Mouse (Mus musculus): ENCODE measurements around the gene Acot6. TPM values are rescaled to one million over a fixed set of nuclear protein-coding genes. Genes with fewer than 3 reads are reported as not detected.

The Acot6 gene
- polyA plus RNA-seq, 1 experiment from 2014 or later = 0.96 TPM

DNA sequence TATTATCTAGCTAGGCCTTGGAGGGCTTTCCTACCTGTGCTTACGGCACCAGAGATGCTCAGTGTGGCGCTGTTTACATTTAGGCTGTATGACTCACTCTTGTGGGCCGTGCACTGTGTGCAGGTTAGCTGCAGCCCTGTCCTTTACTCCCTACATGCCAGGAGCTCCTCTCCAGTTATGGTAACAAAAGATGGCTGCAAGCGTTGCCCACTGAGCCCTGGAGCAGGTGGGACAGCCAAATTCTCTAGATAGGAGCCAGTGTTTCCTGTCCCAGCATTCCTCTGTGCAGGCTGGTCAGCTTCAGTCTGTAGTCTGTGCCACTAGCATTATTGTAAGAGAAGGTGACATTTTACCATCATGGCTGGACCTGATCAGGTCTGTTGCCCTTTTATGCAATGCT lies 40.8 kb downstream of the Acot6 start:
- H3K4me3 ChIP-seq (replicated peaks) = no peak overlapping the region
- no peak for ATAC-seq
- H3K9ac ChIP-seq (replicated peaks) = no peak overlapping the region
- H3K4me1 ChIP-seq (replicated peaks) = no peaks in the 10 kb centered on the region
- WGBS = 90% methylated on average over 4 of the region's 4 CpGs
- no peak overlapping the region for H3K4me2 ChIP-seq (replicated peaks)
- H3K27me3 ChIP-seq = no peaks in the 10 kb centered on the region
- H3K36me3 ChIP-seq = peaks cover 34% of the 10 kb centered on the region
- H3K9me3 ChIP-seq = no peaks in the 10 kb centered on the region
- H3K27ac ChIP-seq = no peak overlapping the region

DNA sequence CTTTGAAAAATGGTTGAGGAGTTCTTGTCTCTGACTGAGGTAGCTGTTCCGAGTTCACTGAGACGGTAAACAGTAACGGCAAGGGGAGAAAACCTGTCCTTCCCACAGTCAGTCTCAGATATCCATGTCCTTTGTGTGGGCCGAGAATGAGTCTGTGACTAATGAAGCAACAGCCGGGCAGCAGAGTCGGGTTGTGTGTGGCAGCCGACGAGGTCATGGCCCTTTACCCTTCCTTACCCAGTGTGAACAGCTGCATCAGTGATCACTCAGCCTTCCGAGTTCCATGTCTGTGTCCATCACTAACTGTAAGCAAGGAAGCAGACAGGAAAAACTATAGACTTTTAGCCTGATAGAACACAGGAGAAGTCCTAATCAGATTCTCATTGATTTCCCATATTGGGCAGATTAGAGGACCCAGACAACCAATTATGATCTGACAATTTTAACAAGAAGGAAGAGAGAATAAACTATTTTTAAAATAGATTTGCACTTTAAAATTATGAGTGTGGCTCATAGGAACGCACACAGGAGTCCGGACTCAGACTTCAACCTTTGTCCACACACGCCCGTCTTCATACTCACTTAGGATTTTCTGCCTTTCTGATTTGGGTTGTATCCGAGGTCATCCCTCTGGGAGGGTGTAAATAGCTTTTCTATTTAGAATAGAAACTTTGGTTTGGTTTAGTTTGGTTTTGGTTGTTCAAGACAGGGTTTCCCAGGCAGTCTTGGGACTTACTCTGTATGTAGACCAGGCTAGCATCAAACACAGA lies 42.0 kb downstream of the Acot6 start:
- H3K4me2 ChIP-seq (replicated peaks) = no peak overlapping the region
- no peaks in the 10 kb centered on the region for H3K9me3 ChIP-seq
- no peak for ATAC-seq
- no peak overlapping the region for H3K27ac ChIP-seq
- no peaks in the 10 kb centered on the region for H3K27me3 ChIP-seq
- H3K36me3 ChIP-seq = peaks cover 22% of the 10 kb centered on the region
- H3K4me1 ChIP-seq (replicated peaks) = peaks cover 8% of the 10 kb centered on the region; the same call in 1 of the 2 replicates
- WGBS = 54% methylated on average over 14 of the region's 14 CpGs
- H3K4me3 ChIP-seq (replicated peaks) = no peak overlapping the region
- H3K9ac ChIP-seq (replicated peaks) = no peak overlapping the region

DNA sequence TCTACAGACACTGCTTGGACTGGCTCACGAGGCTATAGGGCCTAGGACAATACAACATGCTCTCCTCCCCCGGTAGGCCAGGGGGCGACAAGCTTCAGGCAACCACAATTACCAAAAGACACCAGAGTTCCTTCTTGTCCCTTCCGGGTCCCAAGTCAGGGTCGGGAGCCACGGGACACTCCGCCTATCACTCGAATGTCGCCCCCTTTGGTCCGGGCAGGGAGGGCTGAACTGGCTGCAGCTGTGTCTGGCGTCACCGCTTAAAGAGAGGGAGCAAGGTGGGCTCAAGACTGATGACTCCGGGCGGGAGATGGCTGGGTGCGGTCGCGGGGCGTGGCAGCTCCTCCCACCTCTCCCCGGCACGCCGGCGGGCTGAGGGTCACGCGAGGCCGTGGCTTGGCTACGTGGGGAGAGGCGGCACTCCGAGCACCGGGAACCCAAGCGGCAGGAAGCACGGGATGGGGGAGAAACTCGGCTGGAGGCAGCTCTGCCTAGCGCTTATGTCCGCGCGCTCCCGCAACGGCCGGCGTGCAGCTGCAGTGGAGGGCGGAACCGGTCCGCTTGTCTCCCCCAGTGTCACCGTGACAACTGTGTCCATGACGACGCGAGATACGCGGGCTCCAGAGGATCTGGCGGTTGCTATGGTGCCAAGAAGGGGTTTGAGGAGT lies 47.6 kb downstream of the Acot6 start, which contains the start of gene Pnma1:
Gene Pnma1 (minus strand): TSS at position 536 of the 668 bp plus-strand sequence.
- peak within 1 kb of the TSS; percentile 72 for H3K9ac ChIP-seq (replicated peaks)
- WGBS = under 1% methylated on average over 50 of the region's 50 CpGs
- peak; percentile 96 for ATAC-seq

DNA sequence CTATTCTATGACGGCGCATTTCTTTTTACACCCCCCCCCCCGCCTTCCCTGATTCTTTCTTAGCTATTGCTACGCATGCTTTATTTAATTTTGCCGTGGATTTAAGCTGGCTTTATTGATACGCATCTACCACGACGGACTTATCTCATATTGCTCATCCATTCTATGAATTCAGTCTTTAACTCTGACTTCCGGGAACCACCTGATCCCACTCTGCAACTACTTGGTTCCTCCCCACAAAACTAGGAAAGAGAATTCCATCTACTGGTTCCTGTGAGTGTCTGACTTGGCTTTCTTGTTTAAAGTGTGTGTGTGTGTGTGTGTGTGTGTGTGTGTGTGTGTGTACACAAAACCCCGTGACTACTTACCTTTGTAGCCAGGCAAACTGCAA lies 48.2 kb downstream of the Acot6 start:
- peaks cover 21% of the 10 kb centered on the region for H3K36me3 ChIP-seq
- peak overlapping the region; percentile 72; the same call in 1 of the 2 replicates for H3K9ac ChIP-seq (replicated peaks)
- no peaks in the 10 kb centered on the region for H3K27me3 ChIP-seq
- peak overlapping the region; percentile 81 for H3K27ac ChIP-seq
- peaks cover 29% of the 10 kb centered on the region for H3K4me1 ChIP-seq (replicated peaks)
- H3K4me3 ChIP-seq (replicated peaks) = peak overlapping the region; percentile 60
- no peak; the same call in 1 of the 2 replicates for ATAC-seq
- 3% methylated on average over 10 of the region's 10 CpGs for WGBS
- H3K4me2 ChIP-seq (replicated peaks) = peak overlapping the region; percentile 75
- H3K9me3 ChIP-seq = no peaks in the 10 kb centered on the region

More for the DNA sequence above, 47.6 kb downstream of the Acot6 start, which contains the start of gene Pnma1:
- no peaks in the 10 kb centered on the region for H3K27me3 ChIP-seq
- no peaks in the 10 kb centered on the region for H3K9me3 ChIP-seq
- peaks cover 29% of the 10 kb centered on the region for H3K4me1 ChIP-seq (replicated peaks)
- H3K27ac ChIP-seq = peak within 1 kb of the TSS; percentile 81
- H3K4me2 ChIP-seq (replicated peaks) = peak within 1 kb of the TSS; percentile 75
- peaks cover 15% of the 10 kb centered on the region for H3K36me3 ChIP-seq
- H3K4me3 ChIP-seq (replicated peaks) = peak within 1 kb of the TSS; percentile 60

DNA sequence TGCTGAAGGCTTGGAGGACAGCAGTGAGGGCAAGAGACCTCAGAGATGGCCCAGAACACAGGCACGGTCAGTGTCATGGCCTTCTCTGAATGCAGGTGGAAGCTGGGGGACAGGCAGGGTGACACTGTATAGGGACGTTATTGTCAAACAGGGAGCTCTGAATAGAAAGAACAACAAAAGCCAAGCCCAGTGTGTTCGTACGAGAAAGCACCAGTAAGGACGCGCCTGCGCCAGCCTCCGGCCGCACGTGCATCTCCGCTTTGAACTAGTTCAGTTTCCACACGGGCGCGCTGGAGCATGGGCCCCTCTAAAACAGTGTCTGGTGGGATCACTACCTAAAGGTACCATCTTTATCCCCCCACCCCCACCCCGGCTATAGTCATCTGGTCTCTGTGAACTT lies 49.5 kb downstream of the Acot6 start:
- Histone ChIP-seq H3K4me3 (replicated peaks) (no peak overlapping the region), H3K4me1 (replicated peaks) (peaks cover 29% of the 10 kb centered on the region), H3K27ac (no peak overlapping the region), H3K27me3 (no peaks in the 10 kb centered on the region), H3K36me3 (peaks cover 26% of the 10 kb centered on the region), H3K9me3 (no peaks in the 10 kb centered on the region), H3K4me2 (replicated peaks) (peak overlapping the region; percentile 32), H3K9ac (replicated peaks) (0 out of 2 replicates have a peak overlapping the region, but pooled peaks have one; percentile 32)
- no peak for ATAC-seq
- WGBS = 52% methylated on average over 15 of the region's 15 CpGs

DNA sequence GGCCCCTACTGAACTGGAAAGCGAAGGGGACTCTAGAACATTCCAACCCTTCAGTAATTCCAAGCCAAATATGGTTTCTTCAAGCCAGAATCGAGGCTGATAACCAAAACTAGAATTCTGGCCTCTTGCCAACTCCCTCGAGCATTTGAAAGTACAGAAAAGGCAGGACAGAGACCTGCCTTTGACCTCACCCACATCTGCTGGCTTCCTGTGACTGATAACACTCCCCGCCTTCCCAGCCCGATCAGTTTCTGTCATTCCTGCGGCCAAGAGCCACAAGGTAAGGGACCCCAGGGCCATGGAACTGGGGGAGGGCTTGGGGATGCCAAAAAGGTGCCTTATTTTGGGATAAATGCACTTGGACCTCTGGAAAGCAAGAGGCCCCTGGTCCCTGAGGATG lies 50.5 kb downstream of the Acot6 start:
- Histone ChIP-seq H3K4me3 (replicated peaks) (no peak overlapping the region), H3K9ac (replicated peaks) (no peak overlapping the region), H3K4me1 (replicated peaks) (peaks cover 29% of the 10 kb centered on the region), H3K4me2 (replicated peaks) (no peak overlapping the region), H3K36me3 (peaks cover 34% of the 10 kb centered on the region), H3K27ac (no peak overlapping the region), H3K27me3 (no peaks in the 10 kb centered on the region), H3K9me3 (no peaks in the 10 kb centered on the region)
- ATAC-seq = no peak
- WGBS = 73% methylated on average over 6 of the region's 6 CpGs

DNA sequence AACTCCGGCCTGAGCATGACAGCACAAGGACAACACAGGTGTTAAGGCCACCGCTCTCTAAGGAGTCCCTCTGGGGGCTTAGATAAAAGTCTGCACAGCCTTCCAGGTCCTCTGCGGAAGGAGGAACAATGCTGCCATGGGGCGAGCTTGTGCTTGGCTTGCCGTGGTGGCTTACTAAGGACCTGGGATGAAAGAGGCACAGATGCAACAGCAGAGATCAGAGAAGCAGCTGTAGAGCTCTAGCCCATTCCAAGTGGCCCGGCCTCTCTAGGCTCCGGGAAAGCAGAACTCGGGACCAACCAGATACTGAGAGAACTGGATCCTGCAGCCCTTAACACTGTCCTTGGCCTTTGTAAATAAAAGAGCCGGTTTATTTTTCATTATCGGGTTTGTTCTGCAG lies 51.5 kb downstream of the Acot6 start:
- Histone ChIP-seq H3K4me3 (replicated peaks) (no peak overlapping the region), H3K27me3 (no peaks in the 10 kb centered on the region), H3K9me3 (no peaks in the 10 kb centered on the region), H3K36me3 (peaks cover 44% of the 10 kb centered on the region), H3K9ac (replicated peaks) (no peak overlapping the region), H3K4me1 (replicated peaks) (peaks cover 25% of the 10 kb centered on the region), H3K4me2 (replicated peaks) (no peak overlapping the region), H3K27ac (no peak overlapping the region)
- ATAC-seq = no peak
- WGBS = 92% methylated on average over 10 of the region's 10 CpGs

DNA sequence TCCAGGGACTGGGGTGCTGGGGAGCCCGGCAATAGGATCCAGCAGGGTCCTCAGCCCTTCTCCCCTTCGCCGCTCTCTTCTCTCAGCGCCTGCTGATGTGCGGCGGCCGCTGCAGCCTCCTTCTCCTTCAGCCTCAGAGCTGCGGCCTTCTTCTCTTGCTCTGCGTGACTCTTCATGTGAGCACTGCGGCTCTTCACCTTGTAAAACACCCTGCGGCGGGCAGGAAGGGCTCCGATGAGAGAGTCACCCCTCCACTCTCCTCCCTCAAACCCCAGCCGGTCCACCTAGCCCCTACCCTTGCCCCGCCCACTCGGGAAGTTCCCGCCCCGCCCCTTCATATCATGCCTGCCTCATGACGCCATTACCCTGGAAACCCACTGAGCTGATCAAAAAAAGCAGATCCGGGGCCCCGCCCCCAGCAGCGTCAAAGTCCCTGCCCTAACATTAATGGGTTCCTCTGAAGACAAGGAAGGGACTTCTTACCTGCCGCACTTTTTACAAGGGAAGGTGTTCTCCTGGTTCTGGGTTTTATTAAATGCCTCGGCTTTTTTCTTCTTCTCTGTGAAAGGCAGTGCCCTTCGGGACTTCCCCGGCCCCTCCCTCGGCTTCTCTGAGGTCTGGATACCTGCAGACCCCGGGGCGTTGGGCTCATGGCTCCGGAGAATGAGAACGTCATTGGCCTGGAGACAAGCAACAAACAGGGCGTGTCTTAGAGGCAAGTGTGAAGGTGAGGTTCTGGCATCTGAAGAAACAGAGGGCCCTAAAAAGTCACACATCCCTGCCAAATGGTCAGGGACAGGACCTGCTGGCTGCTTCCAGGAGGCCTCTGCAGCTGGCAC lies 52.1 kb downstream of the Acot6 start:
- no peaks in the 10 kb centered on the region for H3K9me3 ChIP-seq
- no peak overlapping the region for H3K27ac ChIP-seq
- H3K36me3 ChIP-seq = peaks cover 50% of the 10 kb centered on the region
- peaks cover 20% of the 10 kb centered on the region for H3K4me1 ChIP-seq (replicated peaks)
- WGBS = 80% methylated on average over 32 of the region's 32 CpGs
- no peak overlapping the region for H3K4me2 ChIP-seq (replicated peaks)
- H3K9ac ChIP-seq (replicated peaks) = no peak overlapping the region
- ATAC-seq = no peak
- no peaks in the 10 kb centered on the region for H3K27me3 ChIP-seq
- H3K4me3 ChIP-seq (replicated peaks) = no peak overlapping the region

DNA sequence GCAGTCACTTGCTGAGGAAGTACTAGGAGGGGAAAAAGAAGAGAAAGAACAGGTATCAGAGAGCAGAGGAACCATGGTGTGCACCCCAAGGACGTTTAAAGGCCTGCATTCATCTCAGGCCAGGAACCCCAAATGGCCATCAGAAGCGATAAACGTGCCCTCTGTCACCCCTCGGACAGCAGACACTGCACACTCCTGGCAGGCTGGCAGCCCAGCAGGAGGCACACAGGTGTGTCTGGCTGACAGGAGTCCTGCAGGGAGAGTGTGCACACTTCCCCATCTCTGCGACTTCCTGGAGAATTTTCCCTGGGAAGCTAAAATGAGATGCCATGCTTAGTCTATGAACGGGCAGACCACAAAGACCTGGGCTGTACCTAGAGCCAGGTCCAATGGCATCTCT lies 53.0 kb downstream of the Acot6 start:
- WGBS = 86% methylated on average over 6 of the region's 6 CpGs
- no peak overlapping the region for H3K4me3 ChIP-seq (replicated peaks)
- no peak overlapping the region for H3K4me2 ChIP-seq (replicated peaks)
- peaks cover 16% of the 10 kb centered on the region for H3K4me1 ChIP-seq (replicated peaks)
- H3K9me3 ChIP-seq = no peaks in the 10 kb centered on the region
- H3K9ac ChIP-seq (replicated peaks) = no peak overlapping the region
- ATAC-seq = no peak
- H3K36me3 ChIP-seq = peaks cover 59% of the 10 kb centered on the region
- H3K27me3 ChIP-seq = no peaks in the 10 kb centered on the region
- no peak overlapping the region for H3K27ac ChIP-seq

DNA sequence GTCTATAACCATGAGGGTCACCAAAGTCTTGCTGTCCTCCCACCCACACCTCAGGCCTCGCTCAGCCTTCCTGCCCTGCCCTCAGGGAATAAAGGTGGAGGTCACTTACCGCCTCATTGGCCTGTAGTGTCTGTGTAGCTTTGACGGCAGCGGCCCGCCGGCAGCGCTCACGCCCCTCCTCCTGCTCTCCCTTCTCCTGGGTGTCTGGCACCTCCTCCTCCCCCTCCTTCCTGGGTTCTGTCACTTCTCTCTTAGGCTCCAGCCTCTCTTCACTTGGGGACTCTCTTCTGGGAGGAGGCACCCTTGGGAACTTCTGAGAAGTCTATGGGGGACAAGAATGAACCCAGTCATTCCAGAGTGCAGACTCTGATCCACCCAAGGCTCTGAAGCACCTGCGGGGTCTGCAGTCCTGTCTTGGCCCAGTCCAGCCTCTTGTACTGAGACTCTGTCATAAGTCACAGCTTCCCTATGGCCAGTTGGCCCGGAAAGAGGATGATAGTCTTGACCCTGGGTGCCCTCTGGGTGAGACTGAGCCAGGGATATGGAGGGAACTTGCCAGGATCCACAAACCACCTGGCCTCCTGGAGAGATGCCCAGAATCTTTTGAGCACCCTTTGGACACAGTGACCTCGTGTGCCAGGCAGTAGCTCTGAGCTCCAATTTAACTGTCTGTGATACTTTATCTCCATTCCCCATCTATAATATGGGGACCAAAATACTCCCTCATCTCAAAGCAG lies 54.5 kb downstream of the Acot6 start:
- no peaks in the 10 kb centered on the region for H3K27me3 ChIP-seq
- no peak overlapping the region for H3K4me2 ChIP-seq (replicated peaks)
- WGBS = 74% methylated on average over 11 of the region's 11 CpGs
- H3K27ac ChIP-seq = no peak overlapping the region
- H3K4me1 ChIP-seq (replicated peaks) = peaks cover 6% of the 10 kb centered on the region
- H3K9me3 ChIP-seq = no peaks in the 10 kb centered on the region
- no peak overlapping the region for H3K9ac ChIP-seq (replicated peaks)
- no peak overlapping the region for H3K4me3 ChIP-seq (replicated peaks)
- H3K36me3 ChIP-seq = peaks cover 74% of the 10 kb centered on the region
- ATAC-seq = no peak

DNA sequence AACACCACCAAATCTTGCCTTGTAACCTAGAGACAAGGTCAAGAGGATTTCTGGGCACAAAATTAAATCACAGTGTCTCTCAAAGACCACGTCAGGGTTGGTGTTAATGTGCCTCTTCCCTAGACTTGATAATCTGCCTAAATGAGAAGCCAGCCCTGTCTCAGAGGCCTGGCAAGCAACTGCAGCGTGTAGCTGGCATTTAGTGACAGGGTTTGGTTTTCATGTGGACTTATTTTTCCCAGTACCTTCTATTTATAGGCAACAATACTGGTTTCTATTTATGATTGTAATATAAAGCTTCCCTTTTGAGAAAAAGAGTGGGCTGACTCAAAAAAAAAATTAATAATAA lies 55.0 kb downstream of the Acot6 start:
- Histone ChIP-seq H3K4me3 (replicated peaks) (no peak overlapping the region), H3K27ac (no peak overlapping the region), H3K9ac (replicated peaks) (no peak overlapping the region), H3K9me3 (no peaks in the 10 kb centered on the region), H3K4me1 (replicated peaks) (peaks cover 3% of the 10 kb centered on the region; the same call in 1 of the 2 replicates), H3K4me2 (replicated peaks) (no peak overlapping the region), H3K27me3 (no peaks in the 10 kb centered on the region), H3K36me3 (peaks cover 79% of the 10 kb centered on the region)
- no peak for ATAC-seq
- WGBS = 83% methylated on average over 2 of the region's 2 CpGs
